Mouse (Mus musculus): Measurements from ENCODE around the gene Psme1. TPM values are rescaled to one million over a fixed set of nuclear protein-coding genes. Genes with fewer than 3 reads are reported as not detected.

Gene Psme1
- polyA plus RNA-seq, 1 experiment: 3.2 TPM

DNA sequence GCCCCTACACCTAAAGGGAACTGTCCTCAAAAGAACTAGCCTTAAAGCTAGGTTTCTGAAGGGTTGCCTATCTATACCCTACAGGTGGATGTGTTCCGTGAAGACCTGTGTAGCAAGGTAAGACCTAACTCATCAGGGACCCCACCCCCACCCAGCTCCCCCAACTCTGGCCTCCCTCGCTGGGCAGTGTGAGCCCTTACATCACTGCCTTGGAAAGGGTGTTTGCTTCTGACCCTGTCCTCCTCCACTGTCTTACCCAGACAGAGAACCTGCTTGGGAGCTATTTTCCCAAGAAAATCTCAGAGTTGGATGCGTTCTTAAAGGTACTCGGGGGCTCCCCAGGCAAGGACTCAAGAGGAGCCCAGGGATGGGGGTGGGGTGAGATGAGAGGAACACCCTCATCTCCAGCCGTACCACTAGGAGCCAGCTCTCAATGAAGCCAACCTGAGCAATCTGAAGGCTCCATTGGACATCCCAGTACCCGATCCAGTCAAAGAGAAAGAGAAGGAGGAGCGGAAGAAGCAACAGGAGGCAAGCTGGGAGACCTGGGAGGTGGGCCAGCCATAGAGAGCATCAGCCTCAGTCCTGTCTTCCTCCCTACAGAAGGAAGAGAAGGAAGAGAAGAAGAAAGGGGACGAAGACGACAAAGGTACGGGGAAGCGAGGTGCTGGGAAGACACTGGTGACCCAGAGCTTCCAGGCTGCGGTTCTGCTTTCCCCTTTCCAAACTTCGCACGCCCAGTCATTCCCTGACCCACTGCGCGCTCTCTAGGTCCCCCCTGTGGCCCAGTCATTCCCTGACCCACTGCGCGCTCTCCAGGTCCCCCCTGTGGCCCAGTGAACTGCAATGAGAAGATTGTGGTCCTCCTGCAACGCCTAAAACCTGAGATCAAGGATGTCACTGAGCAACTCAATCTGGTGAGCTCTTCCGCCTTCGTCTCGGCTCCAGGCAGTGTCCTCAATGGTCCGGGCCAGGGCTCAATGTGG, 1.9 kb downstream of the Psme1 start:
- no peak for TF ChIP-seq TAL1 (IDR thresholded peaks at IDR 0.05; ENCODE audit: low read length)
- TF ChIP-seq GATA1 (IDR thresholded peaks at IDR 0.05; ENCODE audit: low read length): no peak
- no peak overlapping the region for H3K4me3 ChIP-seq (replicated peaks)
- peaks cover 64% of the 10 kb centered on the region for H3K4me1 ChIP-seq (ENCODE audit: control insufficient read depth)

DNA sequence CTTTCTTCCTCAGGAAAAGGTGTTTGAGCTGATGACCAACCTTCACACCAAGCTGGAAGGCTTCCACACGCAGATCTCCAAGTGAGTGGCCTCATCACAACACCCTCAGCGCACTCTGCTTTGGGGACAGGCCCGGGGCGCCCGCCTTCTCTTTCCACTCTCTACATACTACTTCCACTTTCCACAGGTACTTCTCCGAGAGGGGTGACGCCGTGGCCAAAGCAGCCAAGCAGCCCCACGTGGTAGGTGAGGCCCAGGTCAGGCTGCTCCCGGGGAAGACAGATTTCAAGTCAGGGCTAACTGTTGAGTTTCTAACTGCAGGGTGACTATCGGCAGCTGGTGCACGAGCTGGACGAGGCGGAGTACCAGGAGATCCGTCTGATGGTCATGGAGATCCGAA, 2.8 kb downstream of the Psme1 start:
- Histone ChIP-seq H3K4me3 (replicated peaks) (no peak overlapping the region), H3K9me3 (ENCODE audit: control insufficient read depth, low read length) (no peaks in the 10 kb centered on the region), H3K4me1 (ENCODE audit: control insufficient read depth) (peaks cover 72% of the 10 kb centered on the region), H3K36me3 (ENCODE audit: control insufficient read depth) (peaks cover 28% of the 10 kb centered on the region), H3K27me3 (ENCODE audit: control insufficient read depth) (no peaks in the 10 kb centered on the region)
- TF ChIP-seq TAL1 (IDR thresholded peaks at IDR 0.05; ENCODE audit: low read length): no peak
- no peak for TF ChIP-seq GATA1 (IDR thresholded peaks at IDR 0.05; ENCODE audit: low read length)

More for the DNA sequence above, 1.9 kb downstream of the Psme1 start:
- H3K9me3 ChIP-seq (ENCODE audit: control insufficient read depth, low read length): no peaks in the 10 kb centered on the region
- H3K36me3 ChIP-seq (ENCODE audit: control insufficient read depth): peaks cover 28% of the 10 kb centered on the region
- H3K27me3 ChIP-seq (ENCODE audit: control insufficient read depth): no peaks in the 10 kb centered on the region

DNA sequence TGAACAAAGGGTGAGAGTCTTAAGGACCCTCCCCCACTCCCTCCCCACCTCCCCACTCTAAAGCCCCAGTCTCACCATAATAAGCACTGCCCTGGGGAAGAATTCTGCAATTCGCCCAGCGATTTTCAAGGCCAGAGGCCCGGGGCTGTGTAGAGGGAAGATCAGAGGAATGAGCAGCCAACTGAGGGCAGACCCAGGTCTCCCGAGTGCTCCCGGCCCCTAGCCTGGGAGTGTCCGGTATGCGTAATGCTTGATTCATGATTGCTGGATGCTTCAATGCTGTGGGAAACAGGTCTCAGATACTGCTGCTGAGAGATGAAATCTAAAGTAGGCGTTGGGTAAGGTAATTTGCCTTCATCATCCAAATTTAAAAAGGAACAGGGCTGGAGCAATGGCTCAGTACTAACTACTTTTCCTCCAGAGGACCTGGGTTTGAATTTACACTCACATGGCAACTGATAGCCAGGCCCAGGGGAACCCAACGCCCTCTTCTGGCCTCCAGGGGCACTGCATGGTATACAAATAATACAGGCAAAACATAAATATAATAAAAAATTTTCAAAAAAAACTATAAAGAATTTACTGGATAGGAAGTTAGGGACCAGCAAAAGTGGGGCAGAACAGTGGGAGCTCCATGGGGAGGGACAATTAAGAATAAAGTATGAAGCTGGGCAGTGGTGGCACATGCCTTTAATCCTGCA, 4.2 kb downstream of the Psme1 start:
- H3K4me3 ChIP-seq (replicated peaks): no peak overlapping the region
- H3K4me1 ChIP-seq (ENCODE audit: control insufficient read depth): peaks cover 81% of the 10 kb centered on the region
- H3K27me3 ChIP-seq (ENCODE audit: control insufficient read depth): no peaks in the 10 kb centered on the region

DNA sequence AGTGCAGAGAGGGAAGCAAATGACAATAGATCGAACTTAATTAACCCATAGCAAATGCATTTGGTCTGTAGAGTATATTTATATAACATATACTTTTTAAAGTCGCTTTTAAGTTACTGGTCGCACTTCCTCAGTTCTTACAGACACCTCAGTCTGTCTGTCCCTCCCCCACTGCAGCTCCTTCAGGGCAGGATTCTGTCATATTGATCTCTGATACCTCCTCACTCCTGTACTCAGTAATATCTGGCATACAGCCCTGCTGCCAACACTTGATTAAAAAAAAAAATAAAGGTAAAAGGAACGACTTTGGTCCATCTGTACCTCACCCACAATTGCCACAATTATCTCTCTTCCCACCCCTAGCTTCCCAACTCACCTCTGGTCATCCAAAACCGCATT, 6.4 kb downstream of the Psme1 start:
- no peak for TF ChIP-seq TAL1 (IDR thresholded peaks at IDR 0.05; ENCODE audit: low read length)
- TF ChIP-seq GATA1 (IDR thresholded peaks at IDR 0.05; ENCODE audit: low read length): no peak
- H3K36me3 ChIP-seq (ENCODE audit: control insufficient read depth): peaks cover 49% of the 10 kb centered on the region

More for the DNA sequence above, 4.2 kb downstream of the Psme1 start:
- Histone ChIP-seq H3K9me3 (ENCODE audit: control insufficient read depth, low read length) (no peaks in the 10 kb centered on the region), H3K36me3 (ENCODE audit: control insufficient read depth) (peaks cover 31% of the 10 kb centered on the region)
- TF ChIP-seq GATA1 (IDR thresholded peaks at IDR 0.05; ENCODE audit: low read length): no peak
- no peak for TF ChIP-seq TAL1 (IDR thresholded peaks at IDR 0.05; ENCODE audit: low read length)

DNA sequence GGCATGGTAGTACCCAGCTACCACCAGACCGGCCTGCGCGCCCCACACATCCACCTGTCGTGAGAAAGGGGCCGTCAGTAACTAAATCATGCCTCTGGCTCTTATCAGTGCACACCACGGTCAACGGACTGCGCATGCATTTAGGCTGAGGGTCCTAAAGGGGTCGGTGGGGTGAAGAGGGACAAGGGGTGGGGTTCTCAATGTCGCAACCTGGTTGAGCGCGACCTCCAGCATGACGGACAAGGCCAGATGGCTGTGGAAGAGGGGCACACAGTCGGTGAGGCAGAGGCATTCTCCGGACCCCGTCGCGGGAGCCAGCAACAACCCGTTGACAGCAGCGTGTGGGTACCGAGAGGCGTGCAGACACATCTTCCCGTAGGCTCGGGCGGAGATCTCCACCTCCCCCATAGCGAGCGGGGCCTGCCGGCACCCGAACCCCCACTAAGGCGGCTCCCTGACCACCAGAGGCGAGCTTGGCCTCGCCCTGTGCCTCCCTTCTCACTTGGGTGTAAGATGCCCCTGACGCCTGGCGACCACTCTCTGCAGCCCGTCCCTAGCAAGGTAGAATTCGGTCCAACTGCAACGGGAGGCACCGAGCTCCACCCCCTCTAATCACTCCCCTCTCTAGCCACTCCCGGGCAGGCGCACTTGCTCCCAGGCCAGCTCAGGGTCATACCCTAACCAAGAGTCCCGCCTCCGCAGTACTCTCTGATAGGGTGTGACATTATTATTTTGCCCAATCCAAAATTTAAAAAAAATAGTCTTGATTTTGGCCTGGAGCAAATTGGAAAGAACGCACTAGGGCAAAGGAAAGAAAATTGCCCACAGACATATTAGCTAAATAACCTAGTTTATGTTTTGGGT, 7.0 kb downstream of the Psme1 start, which contains the start of gene Emc9:
TSS of gene Emc9 (minus strand) at position 601 of the 864 bp plus-strand sequence.
- H3K4me3 ChIP-seq (replicated peaks): peak within 1 kb of the TSS; percentile 75
- TF ChIP-seq TAL1 (IDR thresholded peaks at IDR 0.05; ENCODE audit: low read length): no peak
- no peak for TF ChIP-seq GATA1 (IDR thresholded peaks at IDR 0.05; ENCODE audit: low read length)
- H3K27me3 ChIP-seq (ENCODE audit: control insufficient read depth): no peaks in the 10 kb centered on the region
- H3K4me1 ChIP-seq (ENCODE audit: control insufficient read depth): peaks cover 79% of the 10 kb centered on the region
- H3K36me3 ChIP-seq (ENCODE audit: control insufficient read depth): peaks cover 49% of the 10 kb centered on the region
- no peaks in the 10 kb centered on the region for H3K9me3 ChIP-seq (ENCODE audit: control insufficient read depth, low read length)

More for the DNA sequence above, 6.4 kb downstream of the Psme1 start:
- Histone ChIP-seq H3K9me3 (ENCODE audit: control insufficient read depth, low read length) (no peaks in the 10 kb centered on the region), H3K27me3 (ENCODE audit: control insufficient read depth) (no peaks in the 10 kb centered on the region), H3K4me3 (replicated peaks) (peak overlapping the region; percentile 75), H3K4me1 (ENCODE audit: control insufficient read depth) (peaks cover 79% of the 10 kb centered on the region)

DNA sequence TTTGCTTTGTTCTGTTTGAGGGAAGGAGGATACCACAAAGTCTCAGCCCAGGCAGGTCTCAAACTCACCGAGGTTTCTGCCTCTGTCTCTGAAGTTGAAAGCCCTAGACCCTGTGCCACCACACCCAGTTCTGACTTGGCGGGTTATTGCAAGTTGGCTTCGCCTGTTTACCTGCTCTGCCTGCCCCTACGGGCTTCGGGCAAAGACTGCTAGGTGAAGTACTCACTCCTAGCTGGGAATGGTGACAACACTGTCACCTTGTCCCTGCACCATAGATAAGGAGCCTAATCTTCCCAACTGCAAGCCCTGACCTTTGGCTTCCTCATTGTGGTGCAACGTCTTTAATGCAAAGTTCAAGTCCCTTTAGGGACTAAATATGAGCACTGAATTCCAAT, 7.6 kb downstream of the Psme1 start:
- peaks cover 42% of the 10 kb centered on the region for H3K36me3 ChIP-seq (ENCODE audit: control insufficient read depth)
- peak overlapping the region; percentile 75 for H3K4me3 ChIP-seq (replicated peaks)
- TF ChIP-seq GATA1 (IDR thresholded peaks at IDR 0.05; ENCODE audit: low read length): peak; percentile 50
- no peak for TF ChIP-seq TAL1 (IDR thresholded peaks at IDR 0.05; ENCODE audit: low read length)
- H3K27me3 ChIP-seq (ENCODE audit: control insufficient read depth): no peaks in the 10 kb centered on the region
- H3K9me3 ChIP-seq (ENCODE audit: control insufficient read depth, low read length): no peaks in the 10 kb centered on the region
- peaks cover 79% of the 10 kb centered on the region for H3K4me1 ChIP-seq (ENCODE audit: control insufficient read depth)

DNA sequence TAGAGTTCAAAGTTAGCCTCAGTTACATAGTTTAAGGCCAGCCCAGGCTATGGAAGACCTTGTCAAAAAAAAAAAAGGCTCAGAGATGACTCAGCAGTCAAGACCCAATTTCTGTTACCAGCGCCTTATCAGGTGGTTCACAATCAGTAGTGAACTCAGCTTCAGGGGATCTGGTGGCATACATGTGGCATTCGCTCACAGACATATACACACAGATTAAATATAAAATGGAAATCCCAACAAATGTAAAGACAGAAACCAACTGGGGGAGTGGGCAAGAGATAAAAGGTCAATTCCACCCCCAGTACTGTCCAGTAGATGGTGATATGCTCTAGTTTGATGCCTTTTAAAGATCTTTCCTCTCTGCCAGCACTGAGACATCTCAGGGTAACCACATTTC, 8.2 kb downstream of the Psme1 start:
- H3K27me3 ChIP-seq (ENCODE audit: control insufficient read depth): no peaks in the 10 kb centered on the region

DNA sequence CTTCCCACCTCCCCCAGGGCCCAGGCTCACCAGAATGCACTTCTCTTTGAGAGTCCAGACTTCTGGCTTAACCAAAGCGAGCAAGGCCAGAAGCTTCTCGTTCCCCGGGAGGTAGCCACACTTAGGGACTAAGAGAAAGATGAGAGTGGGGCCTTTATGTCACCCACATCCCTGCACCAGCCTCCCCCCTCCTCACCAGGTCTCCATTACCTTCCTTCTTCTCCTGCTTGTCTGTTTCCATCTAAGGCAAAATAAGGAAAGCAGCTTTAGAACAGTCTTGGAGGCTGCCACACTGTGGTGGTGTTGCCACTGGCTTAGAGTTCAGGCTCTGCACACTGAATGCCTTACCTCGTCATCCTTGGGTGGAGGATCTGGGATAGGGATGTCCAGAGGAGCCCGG, 11.3 kb downstream of the Psme1 start:
- no peaks in the 10 kb centered on the region for H3K27me3 ChIP-seq (ENCODE audit: control insufficient read depth)
- TF ChIP-seq GATA1 (IDR thresholded peaks at IDR 0.05; ENCODE audit: low read length) (no peak), TAL1 (IDR thresholded peaks at IDR 0.05; ENCODE audit: low read length) (no peak)
- peaks cover 34% of the 10 kb centered on the region for H3K36me3 ChIP-seq (ENCODE audit: control insufficient read depth)
- no peak overlapping the region for H3K4me3 ChIP-seq (replicated peaks)
- no peaks in the 10 kb centered on the region for H3K9me3 ChIP-seq (ENCODE audit: control insufficient read depth, low read length)
- H3K4me1 ChIP-seq (ENCODE audit: control insufficient read depth): peaks cover 82% of the 10 kb centered on the region

More for the DNA sequence above, 8.2 kb downstream of the Psme1 start:
- TF ChIP-seq TAL1 (IDR thresholded peaks at IDR 0.05; ENCODE audit: low read length) (no peak), GATA1 (IDR thresholded peaks at IDR 0.05; ENCODE audit: low read length) (peak; percentile 52)
- peaks cover 36% of the 10 kb centered on the region for H3K36me3 ChIP-seq (ENCODE audit: control insufficient read depth)
- H3K9me3 ChIP-seq (ENCODE audit: control insufficient read depth, low read length): no peaks in the 10 kb centered on the region
- peak overlapping the region; percentile 75 for H3K4me3 ChIP-seq (replicated peaks)
- peaks cover 76% of the 10 kb centered on the region for H3K4me1 ChIP-seq (ENCODE audit: control insufficient read depth)

All from erythroblast, embryonic 14.5 days (primary cell).